Mouse (Mus musculus): ENCODE results near the gene Mrpl36.

GRCm38 (mm10) chr13:73351910-73352309, 23.6 kb downstream of the Mrpl36 start:
- TF ChIP-seq POLR2A (IDR thresholded peaks at IDR 0.05; ENCODE audit: low read depth, low read length) (no peak), CTCF (IDR thresholded peaks at IDR 0.05; ENCODE audit: extremely low read depth, insufficient read length, insufficient replicate concordance, low read depth, low read length) (no peak)
